Mouse (Mus musculus) embryonic stem cell, embryonic (primary cell): Measurements from ENCODE around the gene Smim12.

Source experiments
- CTCF ChIA-PET, 4 experiments: fragments of 300-600 bp in 2 of 4; fragments of 350-600 bp in 2 of 4; sonication (Branson Sonifier 250); formaldehyde crosslinking; loops; one replicate each; lab custom pipeline; 2022; ENCODE audit warnings: inconsistent platforms in 2 of 4; lab: Charles Lee
- POLR2A ChIA-PET, 4 experiments: fragments of 300-600 bp in 2 of 4; fragments of 350-600 bp in 2 of 4; sonication (Branson Sonifier 250); formaldehyde crosslinking; loops; one replicate each; lab custom pipeline; 2022; ENCODE audit warnings: antibody characterized with exemption in 4 of 4, inconsistent platforms in 1 of 4; lab: Charles Lee

Gene Smim12

GRCm38 (mm10) chr4:127258186-127258897 is 14.8 kb downstream of the Smim12 start:
- CTCF ChIA-PET = interaction anchor here (0.6 to 1.8 kb wide), 6 partner anchors 8 to 1321 kb away, joined by 3 to 9 read pairs (median 3); no protein-coding TSS in a partner anchor

DNA sequence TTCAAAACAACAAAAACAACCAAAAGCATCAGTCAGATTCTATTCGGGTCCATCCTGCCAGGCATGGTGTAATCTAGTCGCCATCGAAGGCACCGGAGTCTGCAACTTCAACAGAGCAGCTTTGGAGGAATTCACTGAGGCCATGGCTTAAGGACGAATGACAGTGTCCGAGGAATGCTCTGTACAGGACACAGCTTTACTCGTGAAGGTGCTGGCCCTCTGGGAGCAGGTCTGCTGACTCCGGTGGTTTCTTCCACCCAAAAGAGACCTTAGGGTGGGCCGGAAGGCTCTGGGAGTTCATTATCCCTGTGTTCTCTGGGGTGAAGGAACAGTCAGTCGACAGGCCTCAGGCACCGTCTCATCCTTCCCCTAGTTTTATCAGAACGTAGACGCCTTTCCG is 18.0 kb downstream of the Smim12 start:
- POLR2A ChIA-PET = interaction anchor here in 2 of 4 experiments (0.6 to 1.4 kb wide), 4 partner anchors 9 to 100 kb away, joined by 3 to 4 read pairs (median 4); partner anchors contain the start of gene Smim12 (in 1 of the 2)

More at GRCm38 (mm10) chr4:127258186-127258897, 14.8 kb downstream of the Smim12 start:
- POLR2A ChIA-PET = interaction anchor here in 3 of 4 experiments (0.6 to 1.5 kb wide), 8 partner anchors 14 to 328 kb away, joined by 3 to 7 read pairs (median 3); partner anchors contain the start of genes Smim12 (in 2 of the 3) and Gja4 (in 1 of the 3)

GRCm38 (mm10) chr4:127263438-127264182 is 20.0 kb downstream of the Smim12 start:
- ChIA-PET POLR2A (interaction anchor here in 3 of 4 experiments (0.5 to 2.4 kb wide), 14 partner anchors 11 to 224 kb away, joined by 3 to 9 read pairs (median 4); partner anchors contain the start of gene Gja4 (in 2 of the 3)), CTCF (interaction anchor here (0.5 to 2.0 kb wide), 7 partner anchors 10 to 113 kb away, joined by 3 to 7 read pairs (median 4); no protein-coding TSS in a partner anchor)

More for the DNA sequence above, 18.0 kb downstream of the Smim12 start:
- CTCF ChIA-PET = interaction anchor here in 2 of 4 experiments (0.8 to 1.9 kb wide), 3 partner anchors 12 to 18 kb away, joined by 3 to 9 read pairs (median 4); no protein-coding TSS in a partner anchor

- CTCF ChIA-PET = interaction anchor here (0.5 to 2.0 kb wide), 8 partner anchors 10 to 112 kb away, joined by 3 to 7 read pairs (median 4); no protein-coding TSS in a partner anchor
- POLR2A ChIA-PET = interaction anchor here in 3 of 4 experiments (0.5 to 2.4 kb wide), 10 partner anchors 11 to 224 kb away, joined by 3 to 9 read pairs (median 4); partner anchors contain the start of gene Gja4 (in 2 of the 3)
Measured at GRCm38 (mm10) chr4:127264183-127264554, 20.6 kb downstream of the Smim12 start.

DNA sequence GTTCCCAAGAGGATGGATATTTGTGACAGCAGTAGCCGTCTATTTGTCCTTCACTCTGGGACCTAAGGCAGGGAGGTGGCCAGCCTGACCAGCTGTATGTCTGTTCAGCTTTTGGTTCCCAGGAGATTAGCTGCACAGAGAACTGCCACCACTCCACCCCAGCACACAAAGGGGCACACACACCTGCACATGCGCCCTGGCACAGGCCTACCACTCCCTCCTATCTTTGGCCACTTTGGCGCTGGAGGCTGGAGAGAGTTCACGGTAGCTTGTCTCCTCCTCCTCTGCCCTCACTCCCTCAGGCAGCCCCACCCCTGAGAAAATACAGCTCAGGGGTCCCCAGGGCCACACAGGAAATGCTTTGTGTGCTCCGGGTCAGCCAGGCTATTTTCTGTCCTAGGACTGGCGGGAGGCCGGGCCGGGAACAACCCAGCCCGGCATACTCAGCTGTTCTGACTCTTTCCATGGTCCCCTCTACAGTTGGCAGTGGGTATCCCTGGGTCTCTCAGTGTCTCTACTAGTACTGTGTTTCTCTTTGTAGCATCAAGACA is 34.9 kb downstream of the Smim12 start:
- ChIA-PET CTCF (interaction anchor here in 3 of 4 experiments (0.6 to 2.0 kb wide), 6 partner anchors 16 to 44 kb away, joined by 3 to 4 read pairs (median 4); partner anchors contain the start of gene Gja4 (in 2 of the 3)), POLR2A (interaction anchor here in 3 of 4 experiments (0.6 to 1.3 kb wide), 5 partner anchors 14 to 86 kb away, joined by 3 to 6 read pairs (median 4); partner anchors contain the start of gene Gja4 (in 1 of the 3))

DNA sequence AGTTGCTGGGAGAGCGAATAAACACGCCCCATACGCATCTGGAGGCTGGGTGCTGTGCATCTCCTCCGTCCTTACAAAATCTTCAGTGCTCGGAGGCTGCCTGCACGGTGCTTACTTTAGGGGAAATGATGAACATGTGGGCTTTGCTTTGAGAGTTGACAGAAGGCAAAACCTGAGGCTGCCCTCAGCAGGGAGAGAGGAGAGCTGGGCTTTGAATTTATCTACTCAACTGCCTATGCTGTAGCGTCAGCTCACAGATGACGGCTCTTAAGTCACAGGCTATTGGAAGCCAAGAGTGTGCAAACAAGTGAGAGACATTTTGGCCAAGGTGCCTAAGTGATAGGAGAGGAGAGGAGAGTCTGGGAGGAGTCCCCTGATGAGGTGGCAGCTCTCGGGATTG is 35.7 kb downstream of the Smim12 start:
- ChIA-PET POLR2A (interaction anchor here in 2 of 4 experiments (0.7 to 1.4 kb wide), 5 partner anchors 35 to 85 kb away, joined by 3 to 6 read pairs (median 4); partner anchors contain the start of genes Gja4 (in 1 of the 2) and Smim12 (in 1 of the 2)), CTCF (interaction anchor here in 3 of 4 experiments (0.6 to 1.4 kb wide), 3 partner anchors 17 to 1509 kb away, joined by 3 to 6 read pairs (median 4); no protein-coding TSS in a partner anchor)

DNA sequence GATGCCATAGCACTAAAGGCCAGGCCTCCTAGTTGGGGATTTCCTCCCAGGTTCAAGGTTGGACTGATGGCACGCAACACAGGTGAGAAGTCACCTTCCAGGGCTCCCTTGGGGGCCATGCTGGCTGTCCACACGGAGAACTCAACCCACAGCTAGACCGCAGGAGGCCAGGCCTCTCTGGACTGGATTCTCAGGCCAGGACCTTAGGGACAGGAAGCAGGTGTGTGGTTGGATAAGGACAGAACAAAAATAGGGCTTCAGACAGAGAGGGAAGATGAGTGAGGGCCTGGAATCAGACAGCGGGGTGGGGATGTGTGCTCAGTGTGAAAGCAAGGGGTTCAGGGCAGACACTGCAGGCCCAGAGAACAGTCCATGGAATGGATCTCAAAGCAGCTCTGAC is 43.3 kb downstream of the Smim12 start:
- POLR2A ChIA-PET = interaction anchor here in 2 of 4 experiments (1.3 to 1.5 kb wide), 3 partner anchors 10 to 13 kb away, joined by 3 to 4 read pairs (median 4); no protein-coding TSS in a partner anchor
- CTCF ChIA-PET = interaction anchor here in 1 of 4 experiments (0.6 kb wide), 1 partner anchor 86 kb away, joined by 3 read pairs; no protein-coding TSS in a partner anchor

DNA sequence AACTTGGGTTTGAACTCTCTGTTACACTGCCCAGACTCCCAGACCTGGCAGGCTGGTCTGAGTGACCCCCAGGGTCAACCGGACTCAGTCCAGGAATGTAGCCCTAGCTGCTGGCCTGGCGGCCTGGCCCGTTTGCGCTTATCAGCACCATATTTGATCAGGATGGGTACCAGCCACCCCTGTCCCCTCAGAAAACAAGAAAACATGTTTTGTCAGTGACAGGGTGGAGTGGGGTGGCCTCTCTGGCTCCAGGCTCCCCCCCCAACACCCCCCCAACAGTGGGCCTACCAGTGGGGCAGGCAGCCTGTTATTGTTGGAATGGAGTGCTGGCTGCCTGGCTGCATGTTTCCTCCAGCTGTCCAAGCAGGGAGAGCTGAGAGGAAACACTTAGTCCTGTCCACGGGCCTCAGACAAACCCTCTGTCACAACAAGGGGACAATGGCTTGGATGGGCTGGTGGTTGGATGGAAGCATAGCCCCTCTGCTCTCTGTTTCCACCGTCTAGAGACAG is 45.5 kb downstream of the Smim12 start:
- POLR2A ChIA-PET = no interaction called here

GRCm38 (mm10) chr4:127292631-127293030 is 49.0 kb downstream of the Smim12 start:
- POLR2A ChIA-PET = interaction anchor here in 3 of 4 experiments (0.6 to 1.3 kb wide), 4 partner anchors 14 to 265 kb away, joined by 3 to 4 read pairs (median 3); no protein-coding TSS in a partner anchor

More for the DNA sequence above, 45.5 kb downstream of the Smim12 start:
- CTCF ChIA-PET = no interaction called here

More at GRCm38 (mm10) chr4:127292631-127293030, 49.0 kb downstream of the Smim12 start:
- CTCF ChIA-PET = no interaction called here
